Mouse (Mus musculus) myocyte (in vitro differentiated cells): Measurements from ENCODE around the gene Vapb. TPM values are rescaled to one million over a fixed set of nuclear protein-coding genes. Genes with fewer than 3 reads are reported as not detected.

Experiments used
- H3K27me3 ChIP-seq: one replicate; pipeline ENCODE4 v1.6.1; 2011; ENCODE audit not compliant: control insufficient read depth, insufficient read depth, insufficient read length
- H3K36me3 ChIP-seq: one replicate; pipeline ENCODE4 v1.6.1; 2011; ENCODE audit not compliant: control insufficient read depth, insufficient read depth
- H3K4me2 ChIP-seq: one replicate; pipeline ENCODE4 v1.6.1; 2011; ENCODE audit warnings: low read depth, control low read depth
- H3K4me3 ChIP-seq: one replicate; pipeline ENCODE4 v1.5.1; 2011; ENCODE audit warnings: mild to moderate bottlenecking, control low read depth, moderate library complexity
- H3K79me2 ChIP-seq: one replicate; pipeline ENCODE4 v1.6.1; 2011; ENCODE audit not compliant: control insufficient read depth, insufficient read depth
- H3ac ChIP-seq: one replicate; pipeline ENCODE4 v1.6.1; 2011; ENCODE audit not compliant: control insufficient read depth, insufficient read length
- CEBPB ChIP-seq: IDR thresholded peaks from 2 replicates; pipeline ENCODE4 v1.6.1; 2011; ENCODE audit warnings: mild to moderate bottlenecking, moderate library complexity; ENCODE audit not compliant: poor library complexity, insufficient read depth, severe bottlenecking
- E2F4 ChIP-seq: IDR thresholded peaks from one replicate; pipeline ENCODE4 v1.6.1; 2011; ENCODE audit warnings: mild to moderate bottlenecking, control low read depth, moderate library complexity; ENCODE audit not compliant: insufficient read depth
- MAX ChIP-seq: IDR thresholded peaks from one replicate; pipeline ENCODE4 v1.6.1; 2011; ENCODE audit warnings: low read depth, mild to moderate bottlenecking, control low read depth
- MYOD1 ChIP-seq, 3 experiments: IDR thresholded peaks; one replicate each; pipeline ENCODE4 v1.6.1; 2011; ENCODE audit warnings: control low read depth in 2 of 3, low read depth in 2 of 3, mild to moderate bottlenecking in 2 of 3, moderate library complexity in 1 of 3; ENCODE audit not compliant: insufficient read length in 2 of 3, control insufficient read depth in 1 of 3
- MYOG ChIP-seq, 3 experiments: IDR thresholded peaks; one replicate each; pipeline ENCODE4 v1.6.1; 2011; ENCODE audit warnings: control low read depth in 2 of 3, low read depth in 2 of 3, mild to moderate bottlenecking in 2 of 3; ENCODE audit not compliant: insufficient read length in 2 of 3, control insufficient read depth in 1 of 3, insufficient read depth in 1 of 3
- POLR2A ChIP-seq: IDR thresholded peaks from one replicate; pipeline ENCODE4 v1.6.1; 2011; ENCODE audit warnings: low read depth, mild to moderate bottlenecking, control low read depth, moderate library complexity; ENCODE audit not compliant: insufficient read length
- POLR2AphosphoS2 ChIP-seq: IDR thresholded peaks from one replicate; pipeline ENCODE4 v1.6.1; 2011; ENCODE audit warnings: low read depth, control low read depth; ENCODE audit not compliant: insufficient read length
- REST ChIP-seq: IDR thresholded peaks from one replicate; pipeline ENCODE4 v1.6.1; 2011; ENCODE audit warnings: mild to moderate bottlenecking, control low read depth, moderate library complexity; ENCODE audit not compliant: insufficient read depth, insufficient read length
- SRF ChIP-seq: IDR thresholded peaks from one replicate; pipeline ENCODE4 v1.6.1; 2011; ENCODE audit warnings: low read depth; ENCODE audit not compliant: control insufficient read depth, insufficient read length
- TCF12 ChIP-seq: IDR thresholded peaks from one replicate; pipeline ENCODE4 v1.6.1; 2011; ENCODE audit warnings: mild to moderate bottlenecking, control low read depth; ENCODE audit not compliant: poor library complexity, insufficient read depth, severe bottlenecking
- TCF3 ChIP-seq: IDR thresholded peaks from one replicate; pipeline ENCODE4 v1.6.1; 2011; ENCODE audit warnings: low read depth, control low read depth; ENCODE audit not compliant: insufficient read length
- USF1 ChIP-seq: IDR thresholded peaks from one replicate; pipeline ENCODE4 v1.6.1; 2011; ENCODE audit warnings: low read depth, mild to moderate bottlenecking, control low read depth, moderate library complexity
- polyA plus RNA-seq: library from polyadenylated mRNA; unstranded; fragments of >200 nt; fragmentation: generic; extraction: Trizol; gene quantifications from one replicate; pipeline ENCODE4 v1.2.1, GENCODE M21; 2012; ENCODE audit warnings: missing spikeins

The Vapb gene
- polyA plus RNA-seq, 1 experiment = 53.8 TPM

GRCm38 (mm10) chr2:173810036-173810850 lies 72.9 kb downstream of the Vapb start:
- Histone ChIP-seq H3ac (no peak overlapping the region), H3K4me2 (no peak overlapping the region), H3K4me3 (no peak overlapping the region), H3K79me2 (no peaks in the 10 kb centered on the region), H3K27me3 (no peaks in the 10 kb centered on the region), H3K36me3 (no peaks in the 10 kb centered on the region)
- TF ChIP-seq SRF = no peak
- no peak for TF ChIP-seq MYOG (IDR thresholded peaks at IDR 0.05; ENCODE audit: control insufficient read depth in 1 of 3, insufficient read depth in 1 of 3, insufficient read length in 2 of 3, low read depth in 2 of 3)
- no peak for TF ChIP-seq USF1
- TF ChIP-seq E2F4 = no peak
- TF ChIP-seq REST = no peak
- no peak for TF ChIP-seq POLR2AphosphoS2
- TF ChIP-seq TCF12 = no peak
- TF ChIP-seq CEBPB = no peak
- TF ChIP-seq POLR2A = no peak

- H3K36me3 ChIP-seq = no peaks in the 10 kb centered on the region
- H3K79me2 ChIP-seq = no peaks in the 10 kb centered on the region
- no peak overlapping the region for H3K4me3 ChIP-seq
- no peak overlapping the region for H3ac ChIP-seq
- H3K27me3 ChIP-seq = no peaks in the 10 kb centered on the region
- TF ChIP-seq MYOG (IDR thresholded peaks at IDR 0.05; ENCODE audit: control insufficient read depth in 1 of 3, insufficient read depth in 1 of 3, insufficient read length in 2 of 3, low read depth in 2 of 3) (no peak), TCF3 (no peak), POLR2A (no peak), E2F4 (no peak), CEBPB (no peak), MYOD1 (IDR thresholded peaks at IDR 0.05; ENCODE audit: control insufficient read depth in 1 of 3, insufficient read length in 2 of 3, low read depth in 2 of 3) (no peak), SRF (no peak), TCF12 (no peak), USF1 (no peak), MAX (no peak), REST (no peak), POLR2AphosphoS2 (no peak)
- H3K4me2 ChIP-seq = no peak overlapping the region
Measured at GRCm38 (mm10) chr2:173810851-173811130, 73.5 kb downstream of the Vapb start.

DNA sequence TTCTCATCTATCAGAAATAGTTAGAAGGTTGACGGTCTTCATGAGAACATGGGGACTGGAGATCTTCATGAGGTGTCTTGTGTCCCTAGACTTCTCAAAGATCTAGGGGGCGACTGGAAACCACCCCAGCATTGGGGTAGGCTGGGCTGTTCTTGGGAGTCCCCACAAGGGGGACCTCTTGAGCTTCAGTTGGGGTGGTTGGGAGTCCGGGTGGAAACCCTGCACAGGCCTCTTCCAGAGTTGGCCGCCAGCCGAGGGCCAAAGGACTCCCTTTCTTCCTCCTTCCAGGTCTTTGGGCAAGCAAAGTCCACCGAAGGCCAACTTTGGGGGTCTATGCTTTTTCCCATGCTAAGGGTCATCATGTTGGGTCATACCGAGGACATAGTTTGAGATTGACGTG lies 74.5 kb downstream of the Vapb start:
- H3K4me2 ChIP-seq = no peak overlapping the region
- H3K27me3 ChIP-seq = no peaks in the 10 kb centered on the region
- no peak overlapping the region for H3K4me3 ChIP-seq
- H3K36me3 ChIP-seq = no peaks in the 10 kb centered on the region
- no peaks in the 10 kb centered on the region for H3K79me2 ChIP-seq
- no peak for TF ChIP-seq E2F4
- TF ChIP-seq TCF3 = no peak
- no peak for TF ChIP-seq MYOD1 (IDR thresholded peaks at IDR 0.05; ENCODE audit: control insufficient read depth in 1 of 3, insufficient read length in 2 of 3, low read depth in 2 of 3)
- TF ChIP-seq SRF = no peak
- TF ChIP-seq MYOG (IDR thresholded peaks at IDR 0.05; ENCODE audit: control insufficient read depth in 1 of 3, insufficient read depth in 1 of 3, insufficient read length in 2 of 3, low read depth in 2 of 3) = no peak
- no peak for TF ChIP-seq POLR2AphosphoS2
- TF ChIP-seq POLR2A = no peak
- no peak for TF ChIP-seq CEBPB
- TF ChIP-seq USF1 = no peak
- no peak for TF ChIP-seq MAX
- TF ChIP-seq REST = no peak
- TF ChIP-seq TCF12 = no peak
- H3ac ChIP-seq = no peak overlapping the region

GRCm38 (mm10) chr2:173813071-173813470 lies 75.8 kb downstream of the Vapb start:
- Histone ChIP-seq H3K27me3 (no peaks in the 10 kb centered on the region), H3K79me2 (no peaks in the 10 kb centered on the region), H3ac (no peak overlapping the region), H3K4me2 (no peak overlapping the region), H3K36me3 (no peaks in the 10 kb centered on the region), H3K4me3 (no peak overlapping the region)
- no peak for TF ChIP-seq USF1
- no peak for TF ChIP-seq REST
- TF ChIP-seq E2F4 = no peak
- TF ChIP-seq TCF3 = no peak
- no peak for TF ChIP-seq SRF
- no peak for TF ChIP-seq MAX
- no peak for TF ChIP-seq POLR2A
- TF ChIP-seq MYOG (IDR thresholded peaks at IDR 0.05; ENCODE audit: control insufficient read depth in 1 of 3, insufficient read depth in 1 of 3, insufficient read length in 2 of 3, low read depth in 2 of 3) = no peak
- no peak for TF ChIP-seq TCF12
- TF ChIP-seq CEBPB = no peak
- no peak for TF ChIP-seq MYOD1 (IDR thresholded peaks at IDR 0.05; ENCODE audit: control insufficient read depth in 1 of 3, insufficient read length in 2 of 3, low read depth in 2 of 3)
- TF ChIP-seq POLR2AphosphoS2 = no peak

- no peak overlapping the region for H3ac ChIP-seq
- no peak for TF ChIP-seq TCF12
- TF ChIP-seq E2F4 = no peak
- TF ChIP-seq SRF = no peak
- no peak for TF ChIP-seq CEBPB
- no peaks in the 10 kb centered on the region for H3K27me3 ChIP-seq
- H3K36me3 ChIP-seq = no peaks in the 10 kb centered on the region
- no peak overlapping the region for H3K4me3 ChIP-seq
- no peaks in the 10 kb centered on the region for H3K79me2 ChIP-seq
- H3K4me2 ChIP-seq = no peak overlapping the region
Measured at GRCm38 (mm10) chr2:173826287-173826686, 89.0 kb downstream of the Vapb start.
